Mouse (Mus musculus) lung, postnatal 0 days (tissue): ENCODE measurements around the gene Syngr1.

Source experiments
- CTCF ChIP-seq: IDR thresholded peaks from 2 replicates; pipeline ENCODE4 v1.5.1; 2016; ENCODE audit warnings: antibody characterized with exemption, mild to moderate bottlenecking
- EP300 ChIP-seq: IDR thresholded peaks from 2 replicates; pipeline ENCODE4 v1.6.1; 2016; ENCODE audit warnings: antibody characterized with exemption, mild to moderate bottlenecking, control low read depth

DNA sequence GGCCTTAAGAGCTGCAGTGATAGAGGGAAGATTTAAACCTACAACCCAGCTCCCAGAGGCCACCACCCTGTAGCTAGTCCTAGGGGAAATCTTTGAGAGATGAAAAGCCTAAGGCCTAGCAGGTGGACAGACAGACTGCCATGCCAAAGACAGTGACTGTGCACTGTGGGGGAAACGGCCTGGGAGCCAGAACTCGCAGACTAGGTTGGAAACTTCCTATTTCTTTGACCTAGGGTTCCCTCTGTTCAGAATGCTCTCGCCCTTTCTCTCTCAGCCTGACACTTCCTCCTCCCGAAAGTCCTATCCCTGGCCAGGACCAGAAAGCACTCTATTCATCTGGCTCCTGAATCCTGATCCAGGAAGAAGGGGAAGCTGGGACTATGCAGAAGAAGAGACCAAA, 49.0 kb upstream of the Syngr1 start:
- TF ChIP-seq EP300 (no peak), CTCF (no peak)
